Mouse (Mus musculus) thymus, postnatal 0 days (tissue): ENCODE data around the gene Rcn3. TPM values are rescaled to one million over a fixed set of nuclear protein-coding genes. Genes with fewer than 3 reads are reported as not detected.
"Not testable (repeated sequence)": the region's sequence is repeated elsewhere in the genome, so short reads cannot be mapped to it uniquely, and the experiment has no call there.

Source experiments
- DNase-seq: peaks from one replicate; pipeline ENCODE4 v3.0.0-alpha.2; 2015; ENCODE audit warnings: low spot score
- polyA plus RNA-seq: library from polyadenylated mRNA; unstranded; fragments of >200 nt; fragmentation: Nextera tagmentation; extraction: Ambion mirVana; gene quantifications from 2 replicates; pipeline ENCODE4 v1.2.1, GENCODE M21; 2015

The Rcn3 gene
- polyA plus RNA-seq, result 41.4 and 41.8 TPM in 2 replicates

- DNase-seq, result no peak
These were observed at the start of gene Rcn3 for GRCm38 (mm10) chr7:45092048-45092447. TSS of gene Rcn3 (minus strand) at chr7:45092221.

- peak; percentile 82 for DNase-seq
These were observed 49.3 kb upstream of the Rcn3 start for GRCm38 (mm10) chr7:45141319-45141718.

DNA sequence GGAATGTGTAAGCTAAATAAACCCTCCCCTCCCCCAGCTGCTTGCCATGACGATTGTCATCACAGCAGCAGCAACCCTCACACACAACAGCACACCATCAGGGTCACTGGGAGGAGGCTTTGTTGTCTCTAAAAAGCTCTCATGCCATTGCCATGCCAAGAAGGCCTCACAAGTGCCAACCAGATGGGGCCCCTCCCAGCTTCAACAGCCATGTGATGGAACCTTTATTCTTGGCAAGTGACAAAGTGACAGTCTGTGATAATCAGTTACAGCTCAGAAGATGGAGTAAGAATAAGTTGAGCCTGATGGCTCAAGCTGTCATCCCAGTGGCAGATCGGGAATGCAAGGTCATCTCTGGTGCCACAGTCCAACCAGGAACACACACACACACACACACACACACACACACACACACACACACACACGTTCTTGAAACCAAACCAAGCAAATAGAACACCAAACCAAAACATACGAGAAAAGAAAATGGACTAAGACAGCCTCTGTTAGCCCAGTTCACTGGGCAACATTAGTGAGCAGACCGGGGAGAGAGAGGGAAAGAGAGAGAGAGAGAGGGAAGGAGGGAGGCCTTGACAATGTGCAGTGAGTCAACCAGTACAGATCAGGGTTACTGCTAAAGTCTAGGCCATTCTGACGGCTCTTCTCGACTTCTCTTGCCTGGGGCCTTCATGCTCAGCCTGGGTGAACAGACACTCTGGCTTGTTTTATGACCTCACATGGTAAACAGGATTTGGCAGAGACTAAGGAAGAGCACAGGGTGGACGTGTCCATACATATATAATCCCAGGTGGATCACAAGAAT is 48.1 kb upstream of the Rcn3 start:
- DNase-seq, result no peak

DNA sequence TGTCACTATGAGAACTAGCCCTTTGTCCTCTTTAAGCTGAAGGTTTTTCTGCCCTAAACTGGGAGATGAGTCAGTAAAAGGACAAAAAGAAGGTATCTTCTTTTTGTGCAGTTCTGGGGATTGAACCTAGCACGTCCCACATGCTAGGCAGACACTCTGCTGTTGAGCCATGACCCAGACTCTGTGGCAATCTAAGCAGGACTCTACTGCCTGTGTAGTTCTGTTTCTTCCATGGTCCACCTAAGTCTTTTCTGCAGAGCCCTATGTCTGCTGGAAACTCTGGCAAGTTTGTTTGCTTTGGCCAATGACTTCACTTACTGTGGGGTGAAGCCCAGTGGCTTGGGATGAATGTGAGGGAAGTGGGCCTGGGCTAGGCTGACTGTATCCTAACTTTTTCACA is 46.4 kb upstream of the Rcn3 start:
- DNase-seq, result no peak

DNA sequence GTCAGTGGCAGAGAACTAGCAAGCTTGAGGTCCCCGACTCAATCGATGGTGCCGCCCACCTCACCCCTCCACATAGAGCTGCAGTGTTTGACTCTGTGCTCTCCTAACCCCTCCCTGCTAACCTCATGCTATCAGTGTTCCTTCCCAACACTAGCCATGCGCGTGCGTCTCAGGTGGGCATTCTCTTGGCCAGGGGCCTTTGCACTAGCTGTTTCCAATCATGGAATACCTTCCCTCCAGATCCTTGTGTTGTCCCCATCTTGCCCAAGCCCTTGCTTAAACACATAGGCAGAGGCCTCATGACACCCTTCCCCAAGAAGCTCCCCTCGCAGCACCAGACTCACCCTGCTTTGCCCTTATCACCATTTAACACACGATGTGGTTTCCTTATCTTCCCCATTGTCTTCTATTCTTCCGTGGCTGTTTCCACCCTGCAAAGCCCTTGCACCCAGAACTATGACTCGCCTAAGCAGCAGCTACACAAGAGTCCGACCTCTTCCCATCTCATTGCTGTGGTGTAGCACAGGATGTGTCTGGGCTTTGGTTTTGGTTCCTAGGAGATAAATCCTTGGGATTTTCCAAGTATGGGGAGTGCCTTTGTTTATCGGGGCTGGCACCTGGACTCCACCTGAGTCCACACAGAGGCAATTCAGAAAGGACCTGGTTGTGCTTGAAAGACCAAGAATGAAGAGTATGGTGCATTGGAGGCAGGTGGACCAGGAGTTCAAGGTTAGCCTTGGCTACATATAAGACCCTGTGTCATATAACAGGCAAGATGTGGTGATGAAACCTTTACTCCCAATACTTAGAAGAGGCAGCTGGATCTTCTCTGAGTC is 45.4 kb upstream of the Rcn3 start:
- peak; percentile 46 for DNase-seq

DNA sequence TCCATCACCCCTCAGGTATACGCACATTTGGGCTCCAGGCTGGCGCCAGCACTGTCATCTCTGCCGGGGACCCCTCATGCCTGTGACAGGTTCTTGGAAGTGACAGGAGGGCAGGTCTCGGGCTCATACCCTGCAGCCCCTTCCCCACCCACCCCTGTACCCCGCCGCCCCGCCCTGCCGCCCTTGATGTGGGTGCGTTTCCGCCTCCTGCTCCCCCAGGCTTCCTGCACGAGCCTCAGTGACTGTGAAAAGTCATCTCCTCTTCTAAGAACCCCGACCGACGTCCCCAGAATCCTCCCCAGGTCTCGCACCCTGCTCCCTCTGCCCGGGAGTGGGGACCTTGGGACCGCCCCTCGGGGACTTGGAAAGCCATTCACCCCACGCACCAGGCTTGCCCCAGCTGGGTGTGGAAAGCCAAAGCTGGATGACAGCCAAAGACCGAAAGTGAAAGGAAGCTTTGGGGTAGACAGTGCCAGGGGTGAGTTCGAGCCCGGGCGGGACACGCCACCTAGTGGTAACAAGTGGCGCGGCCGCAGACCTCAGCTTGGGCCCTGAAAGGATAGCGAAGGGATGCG is 44.1 kb upstream of the Rcn3 start, which contains the start of the genes Gm45713 and Flt3l:
Gm45713 (minus strand) TSS at position 239 of the 575 bp plus-strand sequence.
Flt3l (minus strand) TSS at position 440 of the 575 bp plus-strand sequence.
- DNase-seq, result peak; percentile 90

DNA sequence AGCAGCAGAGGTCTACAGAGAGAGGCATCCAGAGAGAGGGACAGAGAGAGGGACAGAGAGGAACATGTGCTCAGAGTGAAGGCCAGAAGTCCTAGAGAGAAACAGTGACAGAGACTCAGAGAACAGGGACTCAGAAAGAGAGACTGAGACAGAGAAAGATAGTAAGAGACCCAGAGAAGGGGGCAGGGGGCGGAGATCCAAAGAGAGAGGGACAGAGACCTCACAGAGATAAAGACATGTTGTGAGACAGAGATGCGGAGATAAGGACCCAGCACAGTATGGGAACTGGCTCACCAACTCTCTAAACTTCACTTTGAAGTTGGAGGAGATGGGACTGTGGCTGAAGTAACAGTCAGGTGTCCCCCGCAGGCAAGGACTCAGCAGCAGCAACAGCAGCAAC is 43.3 kb upstream of the Rcn3 start:
- DNase-seq, result no peak

DNA sequence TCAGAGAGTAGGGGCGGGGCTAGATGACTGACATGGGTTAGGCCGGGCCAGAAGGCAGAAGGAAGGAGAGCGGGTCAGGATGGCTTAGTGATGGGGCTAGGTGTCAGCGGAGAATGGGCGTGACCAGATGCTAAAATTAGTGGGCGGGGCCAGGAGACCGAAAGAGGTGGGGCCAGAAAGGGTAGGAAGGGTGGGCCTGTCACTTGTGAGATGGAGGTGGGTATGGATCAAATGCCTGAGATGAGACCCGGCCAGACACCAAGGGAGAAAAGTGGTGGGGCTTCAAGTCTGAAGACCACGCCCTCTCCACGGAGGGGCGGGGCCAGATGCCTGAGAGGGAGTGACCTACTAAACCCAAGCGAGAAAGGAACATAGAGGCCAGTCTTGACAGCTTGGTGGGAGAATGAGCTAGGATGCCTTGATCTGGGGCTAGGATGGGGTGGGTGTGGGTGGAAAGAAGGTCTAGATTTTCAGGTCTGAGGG is 42.6 kb upstream of the Rcn3 start:
- peak; percentile 76 for DNase-seq

DNA sequence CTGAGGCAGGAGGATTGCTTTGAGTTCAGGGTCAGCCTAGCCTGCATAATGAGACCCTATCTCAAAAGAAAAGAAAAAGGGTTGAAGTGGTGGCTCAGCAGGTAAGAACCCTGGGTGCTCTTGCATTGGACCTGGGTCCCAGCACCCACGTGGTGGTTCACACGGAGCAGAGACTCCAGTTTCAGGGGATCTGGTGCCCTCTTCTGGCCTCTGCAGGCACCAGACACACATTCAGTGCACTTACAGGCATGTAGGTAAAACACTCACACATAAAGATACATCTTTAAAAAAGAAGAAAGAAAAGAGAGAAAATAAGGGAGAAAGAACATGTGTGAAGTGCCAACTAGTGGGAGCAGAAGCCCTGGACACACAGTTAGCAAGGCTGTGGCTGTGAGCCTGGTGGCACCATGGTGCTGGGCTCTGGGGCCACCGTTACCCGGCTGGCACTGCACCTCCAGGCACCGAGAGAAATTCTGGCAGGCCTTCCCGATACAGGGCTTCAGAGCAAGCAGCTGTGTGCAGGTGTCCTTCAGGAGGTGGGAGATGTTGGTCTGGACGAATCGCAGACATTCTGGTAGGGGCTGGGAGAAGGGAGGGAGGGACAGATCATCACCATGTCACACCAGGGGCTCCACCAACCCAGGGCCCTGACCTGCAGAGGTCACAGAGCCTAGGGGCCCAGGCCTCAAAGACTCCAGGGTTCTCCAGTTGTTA is 41.6 kb upstream of the Rcn3 start:
- no peak for DNase-seq

DNA sequence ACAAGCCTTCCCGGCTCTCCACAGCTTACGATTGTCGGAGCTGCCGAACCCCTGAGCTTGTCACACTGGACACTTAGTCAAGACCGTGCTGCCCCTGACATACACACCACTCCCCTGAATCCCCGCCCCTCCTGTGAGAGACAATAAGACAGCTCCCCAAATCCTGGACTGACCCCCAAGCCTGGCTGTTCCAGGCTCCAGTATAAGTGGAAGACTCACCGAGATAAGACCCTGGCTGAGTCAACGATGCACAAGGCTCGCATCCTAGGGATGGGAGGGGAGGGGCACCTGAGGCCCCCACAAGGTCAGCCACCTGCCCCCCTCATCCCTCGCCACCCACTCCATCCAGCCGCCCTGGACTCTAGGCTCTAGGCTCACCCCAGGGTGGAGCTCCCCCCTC is 39.8 kb upstream of the Rcn3 start:
- no peak for DNase-seq

DNA sequence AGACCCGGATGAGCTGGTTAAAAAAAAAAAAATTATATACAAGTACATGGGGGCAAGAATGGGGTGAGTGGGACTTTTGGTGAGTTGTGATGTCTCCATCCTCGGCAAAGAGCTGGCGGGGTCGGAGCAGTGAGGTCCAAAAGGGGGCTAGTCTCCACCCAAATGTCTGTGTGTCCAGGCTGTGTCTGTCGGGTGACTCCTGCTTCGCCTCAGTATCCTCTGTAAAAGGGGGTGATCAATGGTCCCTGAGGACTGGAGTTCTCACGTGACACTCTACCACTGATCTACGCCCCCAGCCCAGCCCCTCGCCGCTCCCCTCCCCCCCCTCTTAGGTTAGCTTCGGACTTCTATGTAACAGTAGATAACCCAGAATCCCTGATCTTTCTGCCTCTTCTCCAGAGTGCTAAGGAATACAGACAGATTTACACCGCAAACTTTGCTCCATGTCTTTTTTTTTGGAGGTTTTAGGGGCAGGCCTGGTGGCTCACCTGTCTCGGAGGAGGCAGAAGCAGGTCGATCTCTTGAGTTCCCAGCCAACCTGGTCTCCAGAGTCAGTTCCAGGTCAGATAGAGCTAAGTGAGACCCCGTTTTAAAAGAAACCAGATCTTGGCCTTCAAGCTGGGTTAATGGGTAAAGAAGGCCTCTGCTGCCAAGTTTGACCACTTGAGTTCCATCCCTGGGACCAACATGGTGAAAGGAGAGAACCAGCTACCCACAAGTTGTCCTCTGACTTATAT is 37.9 kb upstream of the Rcn3 start:
- DNase-seq, result no peak

GRCm38 (mm10) chr7:45129318-45129717 is 37.3 kb upstream of the Rcn3 start:
- DNase-seq, result no peak

- DNase-seq, result peak; percentile 100
These were observed 36.7 kb upstream of the Rcn3 start, which contains the start of gene Rpl13a for GRCm38 (mm10) chr7:45128624-45129246. TSS of gene Rpl13a (minus strand) at chr7:45128761.

DNA sequence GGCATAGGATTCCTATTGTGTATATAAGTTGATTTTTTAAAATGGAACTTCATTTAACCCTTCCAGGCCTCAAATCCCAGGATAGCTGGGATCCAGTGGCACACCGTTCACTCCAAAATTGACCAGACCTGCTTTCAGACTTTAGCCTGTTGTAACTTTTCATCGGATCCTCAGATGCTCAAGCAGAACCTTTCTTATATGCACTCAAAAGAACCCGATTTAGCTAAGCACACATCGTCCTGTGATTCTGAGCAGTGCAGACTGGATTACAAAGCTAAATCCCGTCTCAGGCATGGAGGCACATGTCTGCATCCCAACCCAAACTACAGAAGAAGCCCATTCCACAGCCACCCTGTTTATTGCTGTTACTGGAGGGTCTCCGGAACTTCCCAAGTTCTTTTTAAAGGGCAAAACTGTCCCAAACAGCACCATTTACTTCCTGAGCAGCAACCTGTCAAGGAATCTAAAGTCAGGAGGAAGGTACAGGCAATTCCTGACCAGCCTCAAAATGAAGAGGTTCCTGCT is 35.7 kb upstream of the Rcn3 start:
- no peak for DNase-seq

- DNase-seq, result peak; percentile 50
These were observed 35.1 kb upstream of the Rcn3 start for GRCm38 (mm10) chr7:45126844-45127699.

DNA sequence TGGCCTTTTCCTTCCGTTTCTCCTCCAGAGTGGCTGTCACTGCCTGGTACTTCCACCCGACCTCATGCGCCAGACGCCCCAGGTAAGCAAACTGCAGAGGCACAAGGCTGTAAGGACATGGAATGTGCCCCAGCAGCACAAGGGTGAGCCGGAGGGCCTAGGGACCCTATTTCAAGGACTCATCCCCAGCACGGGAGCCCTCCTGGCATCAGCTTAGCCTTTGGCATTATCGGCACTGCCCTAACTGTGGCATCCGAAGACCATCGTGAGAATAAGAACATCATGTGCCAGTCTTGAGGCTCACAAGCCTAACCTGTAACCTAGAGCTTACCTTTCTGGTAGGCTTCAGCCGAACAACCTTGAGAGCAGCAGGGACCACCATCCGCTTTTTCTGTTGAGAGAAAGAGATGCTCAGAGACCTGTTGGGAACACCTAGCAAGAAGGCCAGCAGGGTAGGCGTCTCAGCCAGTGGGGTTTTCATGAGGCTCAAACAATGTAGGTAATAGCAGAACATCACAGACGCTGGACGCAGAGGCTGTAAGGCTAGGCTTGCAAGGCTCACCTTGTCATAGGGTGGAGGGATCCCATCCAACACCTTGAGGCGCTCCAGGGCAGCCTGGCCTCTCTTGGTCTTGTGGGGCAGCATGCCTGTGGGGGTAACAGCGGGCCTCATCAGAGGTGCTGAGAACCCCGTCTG is 34.3 kb upstream of the Rcn3 start:
- DNase-seq, result no peak

GRCm38 (mm10) chr7:45125649-45126048 is 33.6 kb upstream of the Rcn3 start:
- not testable (repeated sequence) for DNase-seq

DNA sequence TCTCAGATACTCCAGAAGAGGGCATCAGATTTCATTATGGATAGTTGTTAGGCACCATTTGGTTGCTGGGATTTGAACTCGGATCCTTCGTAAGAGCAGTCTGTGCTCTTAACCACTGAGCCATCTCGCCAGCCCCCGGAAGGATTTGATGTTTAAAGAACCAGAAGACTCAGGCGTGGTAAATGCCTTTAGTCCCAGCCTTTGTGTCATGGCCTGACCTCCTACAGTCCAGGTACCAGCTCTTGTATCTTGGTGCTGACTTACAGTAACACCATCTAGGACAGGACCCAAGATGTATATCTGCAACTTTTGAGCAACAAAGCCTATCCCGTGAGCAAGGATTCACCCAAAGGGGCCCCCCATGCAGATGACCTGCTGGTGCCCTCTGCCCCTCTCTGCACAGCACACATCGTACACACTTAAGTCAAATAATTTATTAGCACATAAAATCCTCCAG is 33.2 kb upstream of the Rcn3 start:
- peak; percentile 45 for DNase-seq
